8 mouse cellular contexts compared by ENCODE assay signal in the genomic region with DNA sequence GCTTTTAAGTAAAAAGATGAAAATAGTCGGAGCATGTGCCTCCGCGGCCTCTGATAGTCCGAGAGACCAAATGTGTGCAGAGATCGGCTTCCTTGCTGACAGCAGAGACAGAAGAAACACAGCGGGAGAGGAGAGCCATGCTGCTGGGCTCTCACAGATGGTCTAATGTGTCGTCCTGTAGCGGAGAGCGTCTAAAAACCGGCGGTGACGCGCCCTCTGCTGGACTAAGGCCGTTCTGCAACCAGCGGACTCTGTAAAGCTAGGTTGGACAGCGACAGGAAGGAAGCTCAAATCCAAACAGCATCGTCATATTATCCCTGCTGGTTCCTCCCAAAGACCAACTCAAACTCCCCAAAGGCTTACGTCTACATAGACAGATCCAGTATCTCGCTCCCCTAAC. TPM values are rescaled to one million over a fixed set of nuclear protein-coding genes. Genes with fewer than 3 reads are reported as not detected.
DNase-seq lines count a peak whose midpoint lies in the region; TF ChIP-seq lines count a peak whose summit lies in the region.

No protein-coding gene starts in this region.

- peaks cover 64% of the 10 kb centered on the region for H3K27me3 ChIP-seq in megakaryocyte, embryonic 14.5 days (replicated peaks)

- H3K4me1 ChIP-seq in cortical plate, adult 2 months (ENCODE audit: control insufficient read depth, insufficient read depth, low read length) = peaks cover 2% of the 10 kb centered on the region; the same call in 1 of the 2 replicates
- H3K4me1 ChIP-seq in megakaryocyte, embryonic 14.5 days = peaks cover 17% of the 10 kb centered on the region

- no peaks in the 10 kb centered on the region for H3K9me3 ChIP-seq in megakaryocyte, embryonic 14.5 days

- peak overlapping the region; percentile 8 for H3K4me3 ChIP-seq in cortical plate, adult 2 months (ENCODE audit: insufficient read depth, low read length)
- peak overlapping the region; percentile 79 for H3K4me3 ChIP-seq in megakaryocyte, embryonic 14.5 days (replicated peaks)

- H3K36me3 ChIP-seq in megakaryocyte, embryonic 14.5 days (replicated peaks; ENCODE audit: low read length) = no peaks in the 10 kb centered on the region

- DNase-seq in T-cell, adult 2 months (ENCODE audit: low spot score) = peak; percentile 71
- DNase-seq in gastrocnemius, postnatal 10 days = peak; percentile 96
- peak; percentile 88 for DNase-seq in induced T-regulatory cell, adult 2 months (ENCODE audit: low read depth)
- DNase-seq in left cerebral cortex, adult 9 months (ENCODE audit: low spot score in 2 of 2) = peak; percentile 69 to 96
- DNase-seq in right cerebral cortex, postnatal 10 days (ENCODE audit: low spot score in 2 of 2) = peak; percentile 94 to 95
- DNase-seq in urinary bladder, postnatal 14 days (ENCODE audit: low spot score) = peak; percentile 90

- peak; percentile 87 for TF ChIP-seq CTCF in cortical plate, adult 2 months (IDR thresholded peaks at IDR 0.05; ENCODE audit: extremely low read depth, insufficient read depth, low read length)

- peak; percentile 67; the same call in 1 of the 2 replicates for TF ChIP-seq POLR2A in cortical plate, adult 2 months (IDR thresholded peaks at IDR 0.05; ENCODE audit: extremely low read depth, insufficient read depth, low read length)

- no peak overlapping the region for H3K27ac ChIP-seq in cortical plate, adult 2 months (ENCODE audit: insufficient read depth, low read length)

RNA-seq across cellular contexts. Expression of a gene that starts 23.8 kb away (rescaled TPM):
- 266 and 292 TPM in 2 replicates for polyA plus RNA-seq in cortical plate, adult 2 months (2012; rRNA removed)
- 10 to 100 TPM; 23.9 to 27.0 TPM for total RNA-seq in gastrocnemius, postnatal 10 days (2021)
- polyA plus RNA-seq in megakaryocyte, embryonic 14.5 days (2012; ENCODE audit: insufficient read depth, low replicate concordance) = 6.3 and 8.5 TPM in 2 replicates

RNA-seq across cellular contexts. Expression of a gene that starts 26.3 kb away (rescaled TPM):
- 3.5 and 4.5 TPM in 2 replicates for polyA plus RNA-seq in cortical plate, adult 2 months (2012; rRNA removed)
- not detected for total RNA-seq in gastrocnemius, postnatal 10 days (2021)
- polyA plus RNA-seq in megakaryocyte, embryonic 14.5 days (2012; ENCODE audit: insufficient read depth, low replicate concordance) = not detected in 2 replicates

RNA-seq across cellular contexts. Expression of a gene that starts 33.7 kb away (rescaled TPM):
- polyA plus RNA-seq in cortical plate, adult 2 months (2012; rRNA removed) = 0.32 and 0.40 TPM in 2 replicates
- total RNA-seq in gastrocnemius, postnatal 10 days (2021) = 1 to 10 TPM; 2.0 to 2.1 TPM
- polyA plus RNA-seq in megakaryocyte, embryonic 14.5 days (2012; ENCODE audit: insufficient read depth, low replicate concordance) = 0.06 TPM in 1 of 2 replicates, not detected in the other

Comparison
In these comparisons a context has a peak if more than half of its experiments do, and no peak if none do; other contexts are left out.
1. RNA of a gene that starts 23.8 kb away (polyA plus RNA-seq): 266 to 292 TPM in cortical plate, adult 2 months; 6.3 to 8.5 TPM in megakaryocyte, embryonic 14.5 days; every median in the first group is over 10 times any median in the second.
2. Peak in every context shown above with its lines, with median percentiles within 50 percentile points of each other: DNase-seq.